Mouse (Mus musculus): ENCODE measurements around the gene H2-DMa.

DNA sequence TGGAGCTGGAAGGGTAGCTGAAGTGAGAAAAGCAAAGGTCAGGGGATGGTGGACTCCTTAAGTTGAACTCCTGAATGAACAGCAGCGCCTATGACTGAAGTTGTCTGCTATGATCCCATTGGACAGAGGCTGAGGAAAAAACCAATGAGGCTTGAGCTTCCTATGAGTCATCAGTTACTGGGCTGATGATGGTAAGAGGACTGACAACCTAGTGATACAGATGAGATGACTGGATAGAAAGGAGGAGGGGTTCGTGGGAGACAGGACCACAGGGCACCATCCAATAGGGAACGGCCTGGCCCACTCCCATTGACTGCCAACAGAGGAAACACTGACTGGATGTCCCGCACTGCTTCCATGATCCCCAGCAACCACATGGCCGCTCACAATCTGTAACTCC lies 39.7 kb upstream of the H2-DMa start:
- TF ChIP-seq CTCF (conservative IDR thresholded peaks at IDR 0.05; ENCODE audit: low read length) (no peak), NANOG (IDR thresholded peaks at IDR 0.05; ENCODE audit: borderline replicate concordance, low read length) (no peak)
